Mouse (Mus musculus): ENCODE results near the gene Thap12.

DNA sequence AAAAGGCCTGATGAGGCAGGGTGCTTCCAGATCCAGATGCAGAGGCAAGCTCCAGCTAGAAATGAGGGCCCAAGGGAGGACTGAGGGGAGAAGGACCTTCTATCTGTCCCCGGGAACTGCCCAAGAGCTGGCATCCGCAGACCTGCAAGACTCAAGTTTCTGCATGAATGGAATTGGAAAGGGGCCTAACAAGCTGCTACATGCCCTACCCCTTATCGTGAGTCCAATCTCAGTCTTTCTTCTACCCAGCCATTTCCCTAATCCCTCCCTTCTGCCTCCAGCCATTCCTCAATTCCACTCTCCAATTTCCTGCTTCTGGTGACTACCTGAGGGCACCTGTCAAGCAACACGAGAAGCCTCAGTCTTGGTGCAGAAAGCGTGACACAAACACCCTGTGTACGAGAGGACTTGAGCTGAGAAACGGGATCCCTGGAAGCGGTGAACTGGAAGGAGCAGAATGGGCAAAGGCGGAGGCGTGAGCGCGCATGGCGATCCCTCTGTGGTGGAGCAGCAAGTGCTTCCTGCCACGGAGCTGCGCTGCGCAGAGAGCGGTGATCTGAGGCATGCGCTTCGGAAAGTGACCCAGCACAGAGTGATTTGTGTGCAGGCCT lies 26.9 kb downstream of the Thap12 start:
- TF ChIP-seq CEBPB (IDR thresholded peaks at IDR 0.05; ENCODE audit: insufficient read depth, poor library complexity, severe bottlenecking), result no peak
- TF ChIP-seq POLR2AphosphoS2 (IDR thresholded peaks at IDR 0.05; ENCODE audit: insufficient read length, low read depth), result no peak
- no peak for TF ChIP-seq MYOD1 (IDR thresholded peaks at IDR 0.05; ENCODE audit: control insufficient read depth in 1 of 3, insufficient read length in 2 of 3, low read depth in 2 of 3)
- no peak for TF ChIP-seq USF1 (IDR thresholded peaks at IDR 0.05; ENCODE audit: low read depth)
- TF ChIP-seq POLR2A (IDR thresholded peaks at IDR 0.05; ENCODE audit: insufficient read length, low read depth), result no peak
